Mouse (Mus musculus): Measurements from ENCODE around the gene 2810021J22Rik. TPM values are rescaled to one million over a fixed set of nuclear protein-coding genes. Genes with fewer than 3 reads are reported as not detected.

Gene 2810021J22Rik
- polyA plus RNA-seq, 1 experiment from 2014 or later = 10.2 TPM

- H3K27me3 ChIP-seq = no peaks in the 10 kb centered on the region; the same call in 1 of the 2 replicates
- no peaks in the 10 kb centered on the region for H3K36me3 ChIP-seq
- 83% methylated on average over 5 of the region's 5 CpGs for WGBS
- no peak for ATAC-seq (ENCODE audit: low FRiP score, low read depth)
- no peaks in the 10 kb centered on the region for H3K9me3 ChIP-seq
- no peak overlapping the region for H3K4me3 ChIP-seq
- H3K27ac ChIP-seq (replicated peaks) = no peak overlapping the region
- H3K4me1 ChIP-seq = 0 out of 2 replicates have a peak, but pooled peaks cover 4% of the 10 kb centered on the region
- no peak overlapping the region for H3K9ac ChIP-seq (replicated peaks)
- H3K4me2 ChIP-seq (replicated peaks) = no peak overlapping the region
Measured at GRCm38 (mm10) chr11:58918759-58919158, 51.7 kb downstream of the 2810021J22Rik start.

GRCm38 (mm10) chr11:58922420-58922819, 55.4 kb downstream of the 2810021J22Rik start:
- WGBS = 82% methylated on average over 9 of the region's 9 CpGs
- Histone ChIP-seq H3K9ac (replicated peaks) (no peak overlapping the region), H3K27ac (replicated peaks) (no peak overlapping the region), H3K4me3 (no peak overlapping the region), H3K4me2 (replicated peaks) (no peak overlapping the region), H3K4me1 (no peaks in the 10 kb centered on the region), H3K36me3 (no peaks in the 10 kb centered on the region), H3K9me3 (no peaks in the 10 kb centered on the region), H3K27me3 (no peaks in the 10 kb centered on the region; the same call in 1 of the 2 replicates)
- ATAC-seq (ENCODE audit: low FRiP score, low read depth) = no peak

GRCm38 (mm10) chr11:58926651-58927050, 59.6 kb downstream of the 2810021J22Rik start:
- Histone ChIP-seq H3K9ac (replicated peaks) (no peak overlapping the region), H3K4me3 (no peak overlapping the region), H3K36me3 (peaks cover 7% of the 10 kb centered on the region), H3K27me3 (no peaks in the 10 kb centered on the region), H3K27ac (replicated peaks) (no peak overlapping the region), H3K9me3 (no peaks in the 10 kb centered on the region), H3K4me2 (replicated peaks) (no peak overlapping the region), H3K4me1 (0 out of 2 replicates have a peak, but pooled peaks cover 2% of the 10 kb centered on the region)
- ATAC-seq (ENCODE audit: low FRiP score, low read depth) = no peak
- WGBS = 65% methylated on average over 2 of the region's 3 CpGs

GRCm38 (mm10) chr11:58927053-58927452, 60.0 kb downstream of the 2810021J22Rik start:
- peaks cover 11% of the 10 kb centered on the region for H3K36me3 ChIP-seq
- WGBS = 79% methylated on average over 2 of the region's 2 CpGs
- no peak overlapping the region for H3K9ac ChIP-seq (replicated peaks)
- H3K4me1 ChIP-seq = 0 out of 2 replicates have a peak, but pooled peaks cover 2% of the 10 kb centered on the region
- no peak for ATAC-seq (ENCODE audit: low FRiP score, low read depth)
- H3K27ac ChIP-seq (replicated peaks) = no peak overlapping the region
- no peak overlapping the region for H3K4me3 ChIP-seq
- H3K4me2 ChIP-seq (replicated peaks) = no peak overlapping the region
- no peaks in the 10 kb centered on the region for H3K27me3 ChIP-seq
- H3K9me3 ChIP-seq = no peaks in the 10 kb centered on the region

GRCm38 (mm10) chr11:58927790-58928651, 61.0 kb downstream of the 2810021J22Rik start:
- WGBS = 35% methylated on average over 20 of the region's 20 CpGs
- H3K4me1 ChIP-seq = 0 out of 2 replicates have a peak, but pooled peaks cover 2% of the 10 kb centered on the region
- peak overlapping the region; percentile 21; the same call in 1 of the 2 replicates for H3K4me2 ChIP-seq (replicated peaks)
- ATAC-seq (ENCODE audit: low FRiP score, low read depth) = peak; percentile 68; the same call in 1 of the 2 replicates
- no peak overlapping the region for H3K4me3 ChIP-seq
- H3K27me3 ChIP-seq = no peaks in the 10 kb centered on the region
- no peak overlapping the region for H3K9ac ChIP-seq (replicated peaks)
- H3K9me3 ChIP-seq = no peaks in the 10 kb centered on the region
- peak overlapping the region; percentile 60; the same call in 1 of the 2 replicates for H3K27ac ChIP-seq (replicated peaks)
- H3K36me3 ChIP-seq = peaks cover 21% of the 10 kb centered on the region

- H3K4me2 ChIP-seq (replicated peaks) = no peak overlapping the region
- 0 out of 2 replicates have a peak, but pooled peaks cover 2% of the 10 kb centered on the region for H3K4me1 ChIP-seq
- no peaks in the 10 kb centered on the region for H3K9me3 ChIP-seq
- no peak for ATAC-seq (ENCODE audit: low FRiP score, low read depth)
- H3K27me3 ChIP-seq = no peaks in the 10 kb centered on the region
- H3K4me3 ChIP-seq = no peak overlapping the region
- peaks cover 31% of the 10 kb centered on the region for H3K36me3 ChIP-seq
- WGBS = 76% methylated on average over 4 of the region's 4 CpGs
- H3K27ac ChIP-seq (replicated peaks) = no peak overlapping the region
- H3K9ac ChIP-seq (replicated peaks) = no peak overlapping the region
Measured at GRCm38 (mm10) chr11:58929055-58929454, 62.0 kb downstream of the 2810021J22Rik start.

- Histone ChIP-seq H3K9me3 (no peaks in the 10 kb centered on the region), H3K9ac (replicated peaks) (no peak overlapping the region), H3K4me3 (no peak overlapping the region), H3K27ac (replicated peaks) (no peak overlapping the region), H3K4me2 (replicated peaks) (no peak overlapping the region), H3K4me1 (0 out of 2 replicates have a peak, but pooled peaks cover 2% of the 10 kb centered on the region), H3K27me3 (no peaks in the 10 kb centered on the region), H3K36me3 (peaks cover 37% of the 10 kb centered on the region)
- no peak for ATAC-seq (ENCODE audit: low FRiP score, low read depth)
- 70% methylated on average over 3 of the region's 3 CpGs for WGBS
Measured at GRCm38 (mm10) chr11:58929641-58930040, 62.6 kb downstream of the 2810021J22Rik start.

GRCm38 (mm10) chr11:58930254-58930653, 63.2 kb downstream of the 2810021J22Rik start:
- H3K4me1 ChIP-seq = 0 out of 2 replicates have a peak, but pooled peaks cover 2% of the 10 kb centered on the region
- no peaks in the 10 kb centered on the region for H3K27me3 ChIP-seq
- H3K4me3 ChIP-seq = no peak overlapping the region
- WGBS = 92% methylated on average over 3 of the region's 3 CpGs
- ATAC-seq (ENCODE audit: low FRiP score, low read depth) = no peak
- no peak overlapping the region for H3K27ac ChIP-seq (replicated peaks)
- H3K9me3 ChIP-seq = no peaks in the 10 kb centered on the region
- H3K36me3 ChIP-seq = peaks cover 41% of the 10 kb centered on the region
- no peak overlapping the region for H3K9ac ChIP-seq (replicated peaks)
- H3K4me2 ChIP-seq (replicated peaks) = no peak overlapping the region

- H3K9ac ChIP-seq (replicated peaks) = no peak overlapping the region
- no peak overlapping the region for H3K4me3 ChIP-seq
- peaks cover 53% of the 10 kb centered on the region for H3K36me3 ChIP-seq
- peaks cover 7% of the 10 kb centered on the region for H3K4me1 ChIP-seq
- no peaks in the 10 kb centered on the region for H3K9me3 ChIP-seq
- no peak overlapping the region for H3K4me2 ChIP-seq (replicated peaks)
- ATAC-seq (ENCODE audit: low FRiP score, low read depth) = no peak
- WGBS = 91% methylated on average over 4 of the region's 4 CpGs
- H3K27ac ChIP-seq (replicated peaks) = no peak overlapping the region
- no peaks in the 10 kb centered on the region for H3K27me3 ChIP-seq
Measured at GRCm38 (mm10) chr11:58931576-58931975, 64.6 kb downstream of the 2810021J22Rik start.

Other genes with a start within 250 kb of the 2810021J22Rik start
- not detected in 2 replicates for gene Olfr323, start 236.7 kb upstream of the 2810021J22Rik start, polyA plus RNA-seq (2016; fragmentation: Nextera tagmentation; extraction: Ambion mirVana)
- gene Trim58, start 226.8 kb upstream of the 2810021J22Rik start, polyA plus RNA-seq (2016; fragmentation: Nextera tagmentation; extraction: Ambion mirVana) = 0.13 and 0.28 TPM in 2 replicates
- not detected in 2 replicates for gene Olfr322, start 208.4 kb upstream of the 2810021J22Rik start, polyA plus RNA-seq (2016; fragmentation: Nextera tagmentation; extraction: Ambion mirVana)
- gene Olfr320, start 186.1 kb upstream of the 2810021J22Rik start, polyA plus RNA-seq (2016; fragmentation: Nextera tagmentation; extraction: Ambion mirVana) = not detected in 2 replicates
- not detected in 2 replicates for gene Olfr319, start 168.1 kb upstream of the 2810021J22Rik start, polyA plus RNA-seq (2016; fragmentation: Nextera tagmentation; extraction: Ambion mirVana)
- not detected in 2 replicates for gene Olfr318, start 143.2 kb upstream of the 2810021J22Rik start, polyA plus RNA-seq (2016; fragmentation: Nextera tagmentation; extraction: Ambion mirVana)
- gene Olfr317, start 128.0 kb upstream of the 2810021J22Rik start, polyA plus RNA-seq (2016; fragmentation: Nextera tagmentation; extraction: Ambion mirVana) = not detected in 2 replicates
- gene Olfr316, start 114.5 kb upstream of the 2810021J22Rik start, polyA plus RNA-seq (2016; fragmentation: Nextera tagmentation; extraction: Ambion mirVana) = not detected in 2 replicates
- not detected in 2 replicates for gene Olfr315, start 94.0 kb upstream of the 2810021J22Rik start, polyA plus RNA-seq (2016; fragmentation: Nextera tagmentation; extraction: Ambion mirVana)
- not detected in 2 replicates for gene Olfr314, start 84.3 kb upstream of the 2810021J22Rik start, polyA plus RNA-seq (2016; fragmentation: Nextera tagmentation; extraction: Ambion mirVana)
- gene Fam183b, start 65.3 kb upstream of the 2810021J22Rik start, polyA plus RNA-seq (2016; fragmentation: Nextera tagmentation; extraction: Ambion mirVana) = 2.0 and 2.1 TPM in 2 replicates
- gene Olfr313, start 52.2 kb upstream of the 2810021J22Rik start, polyA plus RNA-seq (2016; fragmentation: Nextera tagmentation; extraction: Ambion mirVana) = not detected in 2 replicates
- gene Olfr312, start 38.0 kb upstream of the 2810021J22Rik start, polyA plus RNA-seq (2016; fragmentation: Nextera tagmentation; extraction: Ambion mirVana) = not detected in 2 replicates
- gene Olfr311, start 28.0 kb upstream of the 2810021J22Rik start, polyA plus RNA-seq (2016; fragmentation: Nextera tagmentation; extraction: Ambion mirVana) = not detected in 2 replicates
- 17.7 and 19.9 TPM in 2 replicates for gene Gm12258, start 20.1 kb upstream of the 2810021J22Rik start, polyA plus RNA-seq (2016; fragmentation: Nextera tagmentation; extraction: Ambion mirVana)
- 5.3 and 5.5 TPM in 2 replicates for gene Zfp39, start 37.0 kb downstream of the 2810021J22Rik start, polyA plus RNA-seq (2016; fragmentation: Nextera tagmentation; extraction: Ambion mirVana)
- not detected in 2 replicates for gene Btnl10, start 50.7 kb downstream of the 2810021J22Rik start, polyA plus RNA-seq (2016; fragmentation: Nextera tagmentation; extraction: Ambion mirVana)
- 437 and 465 TPM in 2 replicates for gene Rnf187, start 71.7 kb downstream of the 2810021J22Rik start, polyA plus RNA-seq (2016; fragmentation: Nextera tagmentation; extraction: Ambion mirVana)
- 177 and 223 TPM in 2 replicates for gene Hist3h2ba, start 81.7 kb downstream of the 2810021J22Rik start, polyA plus RNA-seq (2016; fragmentation: Nextera tagmentation; extraction: Ambion mirVana)
- gene Hist3h2a, start 87.5 kb downstream of the 2810021J22Rik start, polyA plus RNA-seq (2016; fragmentation: Nextera tagmentation; extraction: Ambion mirVana) = 87.2 and 87.5 TPM in 2 replicates
- gene Trim17, start 87.5 kb downstream of the 2810021J22Rik start, polyA plus RNA-seq (2016; fragmentation: Nextera tagmentation; extraction: Ambion mirVana) = 0.64 and 0.86 TPM in 2 replicates
- 19.9 and 20.5 TPM in 2 replicates for gene Trim11, start 110.9 kb downstream of the 2810021J22Rik start, polyA plus RNA-seq (2016; fragmentation: Nextera tagmentation; extraction: Ambion mirVana)